Mouse (Mus musculus) MEL-GATA-1-ER (cell line): ENCODE measurements around the gene Gabpb2.
"Not testable (repeated sequence)": the region's sequence is repeated elsewhere in the genome, so short reads cannot be mapped to it uniquely, and the experiment has no call there.

Experiments
- DNase-seq: peaks from one replicate; pipeline ENCODE4 v3.0.0-alpha.2; 2012; ENCODE audit warnings: low read depth; ENCODE audit errors: extremely low read depth

Gene Gabpb2

DNA sequence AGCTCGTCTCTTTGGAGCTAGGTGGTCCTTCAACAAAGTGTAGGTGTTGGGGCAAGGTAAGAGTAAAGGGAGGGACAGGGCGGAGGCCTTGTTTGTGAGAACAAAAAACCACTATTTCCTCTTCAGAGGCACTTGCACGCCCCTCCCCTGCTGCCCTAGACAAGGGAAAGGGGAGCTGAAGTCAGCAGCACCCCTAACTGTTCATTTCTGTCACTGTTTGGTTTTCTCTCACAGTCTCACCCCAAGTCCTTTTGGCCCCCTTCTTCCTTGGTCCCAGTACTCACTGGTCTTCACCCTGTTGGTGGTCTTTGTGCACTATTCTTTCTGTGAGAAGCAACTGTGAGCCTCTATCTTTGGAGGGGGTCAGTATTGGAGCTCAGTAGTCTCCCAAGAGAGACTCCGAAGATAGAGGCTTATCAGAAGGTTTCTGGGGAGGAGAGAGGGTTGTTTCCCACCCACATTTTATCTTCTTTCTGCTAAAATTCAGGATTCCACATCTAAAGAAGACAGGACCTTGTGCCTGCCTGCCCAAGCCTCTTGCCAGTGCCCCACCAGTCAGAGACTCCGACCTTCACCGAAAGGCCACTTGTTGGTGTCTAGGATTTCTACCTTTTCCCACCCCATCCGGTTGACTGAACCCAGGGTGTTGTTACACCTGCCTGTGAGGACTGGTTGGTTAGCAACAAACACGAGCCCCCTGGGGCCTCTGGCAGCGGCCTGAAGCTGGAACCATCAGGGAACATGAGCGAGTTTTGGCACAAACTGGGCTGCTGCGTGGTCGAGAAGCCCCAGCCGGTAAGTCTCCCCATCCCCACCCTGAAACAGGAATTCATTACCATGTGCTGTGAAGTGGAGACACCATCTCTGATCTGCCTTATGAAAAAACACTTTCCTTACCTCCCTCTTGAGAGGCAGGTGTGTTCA, 13.8 kb upstream of the Gabpb2 start, which contains the start of gene Mllt11:
Gene Mllt11 (minus strand): TSS at position 874 of the 924 bp plus-strand sequence.
- DNase-seq = peak; percentile 86

DNA sequence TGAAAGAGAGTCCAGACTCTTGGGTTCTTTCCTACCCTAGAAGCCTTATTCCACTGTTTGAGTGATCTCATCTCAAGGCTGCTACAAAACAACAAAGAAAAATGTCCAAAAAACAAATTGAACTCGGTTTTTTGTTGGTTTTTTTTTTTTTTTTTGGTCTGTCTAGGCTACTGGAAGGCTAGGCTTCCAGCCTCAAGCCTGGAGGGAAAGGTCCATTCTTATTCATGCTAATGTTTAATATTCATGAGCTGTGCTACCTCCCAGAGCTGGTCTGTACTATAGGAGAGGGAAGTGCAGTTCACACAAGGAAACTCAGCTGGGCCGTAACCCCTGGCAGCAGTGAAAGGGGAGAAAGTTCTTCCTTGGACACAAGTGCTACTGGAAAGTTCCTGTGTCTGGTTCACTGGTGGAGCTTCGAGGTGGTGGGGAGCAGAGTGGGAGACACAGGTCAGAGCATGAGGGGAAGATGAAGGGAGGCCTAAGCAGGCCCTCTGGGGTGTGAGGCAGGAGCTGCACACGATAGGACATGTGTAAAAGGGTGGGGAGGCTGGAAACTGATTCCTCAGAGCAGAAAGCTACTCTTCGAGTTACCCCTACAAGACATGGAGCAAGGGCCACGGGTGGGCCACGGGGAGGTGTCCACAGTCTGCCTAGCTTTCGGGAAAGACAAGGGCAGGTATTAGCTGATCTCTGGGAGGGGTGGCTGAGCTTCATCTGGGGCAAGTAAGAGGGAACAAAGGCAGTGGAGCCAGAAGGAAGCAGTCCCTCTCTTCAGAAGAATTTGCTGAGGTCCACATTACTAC, 13.0 kb upstream of the Gabpb2 start:
- peak; percentile 85 for DNase-seq

DNA sequence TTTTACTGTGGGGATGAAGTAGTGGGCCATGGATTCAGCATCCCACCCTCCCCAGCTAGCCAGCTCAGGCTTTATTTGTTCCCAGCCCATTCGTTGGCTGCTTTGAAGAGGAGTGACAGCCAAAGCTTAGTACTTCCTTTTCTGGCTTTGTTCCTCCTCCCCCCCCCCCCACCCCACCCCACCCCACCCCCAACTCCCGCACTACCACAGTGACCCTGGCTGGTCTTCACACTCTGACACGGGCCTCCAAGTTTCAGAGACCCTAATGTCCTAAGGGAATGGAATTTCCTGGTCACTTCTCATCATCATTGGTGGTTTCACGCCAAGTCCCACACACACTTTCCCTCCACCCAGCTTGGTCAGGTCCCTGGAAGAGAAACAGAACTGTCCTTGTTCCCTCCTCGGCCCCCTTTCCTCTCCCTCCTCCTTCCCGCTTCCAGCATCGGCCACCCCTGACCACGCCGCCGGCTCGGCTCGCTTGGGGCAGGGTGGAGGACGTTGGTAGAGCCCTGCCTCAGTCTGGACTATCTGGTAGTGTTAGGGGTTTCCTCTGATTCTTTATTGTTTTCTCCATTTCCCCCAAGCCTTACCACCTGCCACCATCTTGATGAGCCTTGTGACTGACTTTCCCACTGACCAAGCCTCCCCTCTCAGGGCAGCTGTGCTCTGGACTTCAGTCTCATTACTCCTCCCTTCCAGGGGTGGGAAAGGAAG, 12.2 kb upstream of the Gabpb2 start:
- peak; percentile 75 for DNase-seq

DNA sequence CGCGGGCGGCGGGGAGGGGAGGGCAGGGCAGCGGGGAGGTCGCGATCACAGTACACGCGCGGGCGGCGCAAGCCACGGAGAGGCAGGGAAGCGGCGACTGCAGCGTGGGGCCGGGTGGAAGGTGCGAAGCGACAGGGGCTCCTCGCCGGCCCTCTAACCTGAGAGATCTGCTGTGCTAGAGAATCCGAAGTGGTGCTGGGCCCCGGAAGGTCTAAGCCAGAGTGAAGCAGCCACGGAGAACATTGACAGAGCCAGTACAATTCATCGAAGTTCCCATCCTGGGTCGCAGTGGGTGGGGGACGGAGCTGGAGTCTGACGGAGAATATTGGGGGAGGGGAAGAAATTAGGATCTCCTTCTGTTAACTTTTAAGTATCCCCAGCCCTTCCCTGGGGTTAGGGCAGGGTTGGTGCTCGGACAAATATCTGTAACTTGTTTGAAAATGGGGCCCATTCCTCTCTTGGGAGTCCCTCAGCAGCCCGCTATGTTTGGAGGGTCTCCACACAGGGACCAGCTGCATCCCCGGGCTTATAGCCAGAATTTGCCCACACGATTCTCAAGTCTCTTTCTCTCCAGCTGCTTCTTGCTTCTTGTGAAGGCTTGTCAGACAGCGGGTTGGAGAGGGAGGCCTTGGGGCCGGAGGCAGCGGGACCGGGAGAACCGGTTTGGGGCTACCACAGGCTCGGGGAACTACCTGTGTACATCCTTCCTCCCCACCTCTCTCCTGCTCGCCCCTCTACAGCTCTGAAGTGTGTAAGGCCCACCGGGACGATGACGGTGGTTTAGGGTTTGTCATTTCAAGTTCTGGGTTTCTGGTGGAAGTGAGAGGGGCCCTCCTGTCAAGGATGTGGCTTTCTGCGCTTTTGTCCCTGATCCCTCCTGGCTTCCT, 11.4 kb upstream of the Gabpb2 start:
- peak; percentile 42 for DNase-seq

DNA sequence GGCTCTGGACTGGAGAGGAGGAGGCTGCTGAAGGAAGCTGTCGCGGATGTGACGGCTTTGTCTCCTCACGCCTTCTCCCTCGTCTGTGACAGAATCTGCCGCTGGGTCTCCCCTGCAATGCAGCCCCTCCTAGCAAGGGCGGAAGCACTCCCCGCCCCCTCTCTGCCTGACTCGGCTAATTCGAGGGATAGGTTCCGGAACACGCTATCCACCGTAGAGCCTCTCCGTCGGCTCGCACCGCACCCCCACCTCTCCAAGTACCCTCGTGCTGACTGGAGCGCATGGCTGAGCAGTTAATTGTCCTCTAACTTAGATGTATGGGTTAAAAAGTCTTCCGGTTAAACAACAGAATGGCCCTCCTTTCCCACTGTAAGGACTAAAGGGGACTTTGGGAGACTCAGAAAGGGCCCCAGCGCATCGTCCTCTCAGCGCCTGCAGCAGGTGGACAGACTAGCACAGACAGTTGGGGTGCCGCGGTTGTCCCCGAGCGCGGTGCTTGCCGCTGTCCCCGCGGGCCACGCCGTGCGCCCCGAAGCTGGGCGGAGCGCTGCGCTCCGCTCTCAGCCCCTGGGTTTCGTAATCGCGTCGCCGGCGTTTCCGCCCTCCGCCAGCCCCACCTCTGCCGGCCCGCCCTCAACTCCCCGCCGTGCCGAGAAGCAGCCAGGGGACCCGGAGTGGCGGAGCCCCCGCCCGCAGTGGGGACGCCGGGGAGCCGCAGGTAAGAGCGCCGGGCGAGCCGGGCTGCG, 10.6 kb upstream of the Gabpb2 start, which contains the start of gene Cdc42se1:
Gene Cdc42se1 (plus strand): TSS at position 585 of the 746 bp plus-strand sequence.
- DNase-seq = peak; percentile 90

DNA sequence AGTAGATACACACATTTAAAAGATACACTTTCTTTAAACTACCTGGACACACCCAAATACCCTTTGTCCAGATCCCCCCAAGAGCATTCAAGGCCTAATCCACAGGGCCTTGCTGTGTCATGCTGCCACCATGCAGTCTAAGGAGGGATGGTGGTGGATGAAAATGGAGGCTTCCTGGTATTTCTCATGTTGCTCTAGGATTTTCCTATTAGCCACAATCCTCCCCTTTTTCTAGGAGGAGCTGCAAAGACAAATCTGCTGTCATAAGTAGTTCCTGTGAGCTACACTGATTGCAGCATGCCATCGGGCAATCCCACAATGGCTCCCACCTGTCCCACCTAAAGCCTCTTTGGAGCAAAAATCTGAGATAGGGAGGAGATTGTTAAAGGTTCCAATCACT, 9.5 kb upstream of the Gabpb2 start:
- DNase-seq = no peak

DNA sequence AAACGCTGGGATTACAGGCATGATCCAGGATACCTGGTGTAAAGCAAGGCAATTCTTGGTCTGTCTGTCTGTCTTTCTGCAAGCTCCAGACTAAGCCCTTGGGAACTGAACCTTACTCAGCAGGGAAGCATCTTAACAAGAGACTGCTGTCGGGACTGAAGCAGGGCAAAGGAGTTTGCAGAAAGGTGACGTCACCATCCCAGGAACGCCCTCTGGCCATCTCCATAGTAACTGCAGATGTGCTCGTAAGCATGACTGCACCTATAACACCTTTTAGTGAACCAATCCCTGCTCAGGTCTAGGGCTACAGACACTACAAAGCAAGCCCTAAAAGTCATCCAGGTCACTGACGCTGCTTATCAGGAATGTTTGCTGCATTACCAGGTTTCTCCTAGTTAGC, 6.6 kb upstream of the Gabpb2 start:
- DNase-seq = no peak

DNA sequence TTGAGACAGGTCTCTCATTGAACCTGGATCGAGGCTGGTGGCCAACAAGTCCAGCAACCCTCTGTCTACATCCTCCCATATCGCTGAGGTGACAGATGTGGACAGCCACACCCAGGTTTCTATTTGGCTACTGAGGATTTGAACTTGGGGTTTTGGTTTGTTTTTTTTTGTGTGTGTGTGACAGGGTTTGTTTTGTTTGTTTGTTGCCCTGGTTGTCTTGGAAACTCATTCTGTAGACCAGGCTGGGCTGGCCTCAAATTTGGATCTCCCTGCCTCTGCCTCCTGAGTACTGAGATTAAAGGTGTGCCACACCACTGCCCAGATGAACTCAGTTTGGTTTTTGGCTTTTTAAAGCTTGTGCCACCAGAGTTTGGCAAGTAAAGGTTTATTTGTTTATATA, 5.3 kb upstream of the Gabpb2 start:
- DNase-seq = no peak

DNA sequence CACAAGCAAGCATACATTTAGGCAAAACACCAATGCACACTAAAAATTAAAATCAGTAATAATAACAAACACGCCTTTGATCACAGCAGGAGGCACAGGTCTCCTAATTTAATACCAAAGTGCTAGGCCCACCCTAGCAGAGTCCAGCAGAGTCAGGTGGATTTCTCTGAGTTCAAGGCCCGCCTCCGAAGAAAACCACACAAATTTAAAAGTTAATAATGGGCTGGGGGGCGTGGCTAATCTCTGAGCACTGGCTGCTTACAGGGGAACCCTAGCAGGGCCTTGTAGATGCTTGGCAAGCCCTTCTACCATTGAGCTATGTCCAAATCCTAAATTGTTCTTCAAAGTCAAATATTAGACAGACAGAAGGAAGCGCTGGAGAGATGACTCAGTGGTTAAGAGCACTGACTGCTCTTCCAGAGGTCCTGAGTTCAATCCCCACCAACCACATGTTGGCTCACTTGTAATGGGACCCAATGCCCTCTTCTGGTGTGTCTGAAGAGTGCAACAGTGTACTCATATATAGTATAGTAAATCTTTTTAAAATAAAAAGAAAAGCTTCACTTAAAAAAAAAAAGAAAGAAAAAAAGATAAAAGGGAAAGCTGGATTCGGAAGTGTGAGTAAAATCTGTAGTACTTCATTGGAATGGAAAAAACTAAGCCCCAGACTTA, 886 bp upstream of the Gabpb2 start:
- peak; percentile 95 for DNase-seq

DNA sequence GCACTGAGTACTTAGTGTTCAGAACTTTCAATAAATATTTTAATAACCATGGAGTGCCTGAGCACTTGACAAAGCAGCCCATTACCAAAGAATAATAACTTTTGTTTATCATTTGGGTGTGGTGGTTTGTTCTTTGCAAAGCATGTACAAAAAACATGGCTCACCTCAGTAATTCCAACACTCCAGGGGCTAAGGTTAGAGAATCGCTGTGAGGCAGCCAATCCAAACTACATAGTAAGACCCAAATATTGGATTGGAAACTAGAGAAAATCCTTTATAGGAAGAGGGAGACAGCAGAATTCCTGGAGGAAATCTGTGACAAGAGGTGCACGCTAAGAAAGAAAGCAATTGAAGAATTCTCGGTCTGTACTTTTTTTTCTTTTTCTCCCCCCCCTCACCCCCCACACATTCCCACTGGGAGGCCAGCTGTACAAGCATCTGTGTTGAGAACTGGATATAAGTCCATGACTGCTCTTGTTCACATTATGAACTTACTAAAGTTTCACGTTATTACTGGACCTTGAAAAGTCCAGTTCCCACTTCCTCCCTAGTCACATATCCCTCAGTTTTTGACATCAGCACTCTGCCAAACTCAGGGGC, 961 bp downstream of the Gabpb2 start:
- no peak for DNase-seq

DNA sequence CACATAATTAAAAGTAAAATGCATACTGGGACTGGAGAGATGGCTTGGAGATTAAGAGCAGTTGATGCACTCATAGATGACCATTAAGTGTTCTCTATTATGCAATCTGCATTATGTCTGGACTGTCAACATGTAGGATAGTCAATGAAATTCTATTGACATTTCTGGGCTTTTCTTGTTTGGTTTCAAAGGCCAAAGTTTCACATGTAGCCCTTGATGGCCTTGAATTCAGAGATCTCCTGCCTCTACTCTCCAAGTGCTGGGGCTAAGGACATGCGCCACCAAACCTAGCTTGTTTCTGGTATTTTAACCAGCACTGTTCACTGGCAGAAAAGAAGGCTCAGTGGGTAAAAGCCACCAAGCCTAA, 4.1 kb downstream of the Gabpb2 start:
- DNase-seq = no peak

DNA sequence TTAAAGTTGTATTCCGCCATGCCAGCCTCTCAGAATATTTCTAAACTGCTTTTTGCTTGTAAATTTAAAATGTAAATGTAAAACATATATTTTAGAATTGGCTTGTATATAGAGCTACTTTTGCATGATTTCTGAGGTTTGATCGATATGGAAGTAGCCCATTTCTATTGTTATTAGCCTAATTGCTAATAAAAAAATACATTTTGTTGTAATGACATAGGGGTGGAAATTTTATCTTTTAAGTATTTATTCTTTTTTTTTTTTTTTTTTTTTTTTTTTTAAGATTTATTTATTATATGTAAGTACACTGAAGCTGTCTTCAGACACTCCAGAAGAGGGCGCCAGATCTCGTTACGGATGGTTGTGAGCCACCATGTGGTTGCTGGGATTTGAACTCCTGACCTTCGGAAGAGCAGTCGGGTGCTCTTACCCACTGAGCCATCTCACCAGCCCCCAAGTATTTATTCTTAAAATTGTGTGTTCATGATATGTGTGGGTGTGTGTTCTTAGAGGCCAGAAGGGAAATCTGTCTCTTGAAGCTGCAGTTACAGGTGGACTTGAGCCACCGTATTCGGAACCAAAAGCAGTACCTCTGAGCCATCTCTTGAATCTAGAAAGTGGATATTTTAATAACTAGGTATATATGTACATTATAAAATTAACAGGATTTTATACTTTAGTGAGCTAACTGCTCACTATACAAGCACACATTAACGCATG, 4.7 kb downstream of the Gabpb2 start:
- DNase-seq = not testable (repeated sequence)

DNA sequence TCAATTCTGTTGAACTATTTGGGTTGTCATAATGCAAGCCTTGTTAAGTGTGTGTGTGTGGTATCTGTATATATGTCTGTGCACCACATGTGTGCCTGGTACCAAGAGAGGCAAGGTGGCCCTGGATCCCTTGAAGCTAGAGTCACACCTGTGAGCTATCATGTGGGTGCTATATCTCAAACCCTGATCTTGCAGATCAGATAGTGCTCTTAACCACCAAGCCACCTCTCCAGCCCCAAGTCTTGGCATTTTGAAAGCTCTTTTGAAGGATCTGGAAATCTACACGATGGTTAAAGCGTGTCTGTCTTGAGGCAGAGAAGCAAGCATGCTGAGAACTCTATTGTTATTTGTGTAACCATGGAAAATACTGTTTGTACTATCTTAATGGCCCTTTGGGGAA, 7.1 kb downstream of the Gabpb2 start:
- DNase-seq = no peak

DNA sequence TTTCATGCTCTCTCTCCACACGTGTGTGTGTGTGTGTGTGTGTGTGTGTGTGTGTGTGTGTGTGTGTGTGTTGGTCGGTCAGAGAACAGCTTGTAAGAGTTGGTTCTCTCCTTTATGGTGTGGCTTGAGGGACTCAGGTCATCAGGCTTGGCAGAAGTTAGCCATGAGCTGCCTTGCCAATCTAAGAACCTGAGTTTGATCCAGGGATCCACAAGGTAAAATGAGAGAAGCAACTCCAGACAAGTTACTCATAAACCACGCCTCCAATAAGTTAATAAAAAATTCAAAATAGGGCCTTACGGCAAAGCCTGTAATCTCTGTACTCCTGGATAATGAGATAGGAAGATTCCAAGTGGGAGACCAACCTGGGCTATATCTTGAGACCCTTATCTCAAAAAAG, 9.4 kb downstream of the Gabpb2 start:
- DNase-seq = no peak

DNA sequence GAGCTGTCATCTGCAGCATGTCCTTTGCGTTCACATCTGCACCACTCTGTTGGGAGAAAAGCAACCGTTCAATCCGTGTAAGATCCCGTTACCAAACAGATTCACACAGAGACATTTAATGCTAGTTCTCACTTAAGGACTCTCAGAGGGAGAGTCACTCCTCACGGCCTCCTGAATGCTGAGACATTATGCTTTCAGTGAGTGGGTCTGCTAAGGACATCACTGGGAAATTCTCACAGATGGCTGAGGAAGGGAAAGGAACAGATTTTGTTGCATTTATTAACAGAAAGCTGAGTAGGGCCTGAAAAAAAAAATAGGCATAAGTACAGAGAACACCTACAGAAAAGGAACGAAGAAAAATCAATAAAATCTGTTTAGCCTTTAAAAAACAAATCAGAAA, 13.8 kb downstream of the Gabpb2 start:
- no peak for DNase-seq

DNA sequence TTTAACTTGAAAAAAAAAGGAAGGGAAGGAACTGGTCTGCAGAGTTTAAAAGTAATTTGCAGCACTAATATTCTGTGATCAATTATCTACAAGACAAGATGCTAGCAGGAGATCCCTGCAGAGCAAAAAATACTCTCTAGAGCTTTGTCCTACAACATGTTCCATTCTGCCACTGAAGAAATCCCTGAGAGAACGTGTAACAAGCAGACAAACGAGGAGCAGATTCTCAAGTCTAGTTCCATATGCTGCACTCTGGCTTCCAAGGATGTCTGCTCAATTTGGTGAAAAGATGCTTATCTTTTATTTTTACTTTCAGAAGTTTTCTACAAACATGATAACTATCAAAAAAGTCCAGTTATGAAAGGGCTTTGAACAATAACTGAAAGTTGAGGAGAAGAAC, 17.2 kb downstream of the Gabpb2 start:
- DNase-seq = no peak

DNA sequence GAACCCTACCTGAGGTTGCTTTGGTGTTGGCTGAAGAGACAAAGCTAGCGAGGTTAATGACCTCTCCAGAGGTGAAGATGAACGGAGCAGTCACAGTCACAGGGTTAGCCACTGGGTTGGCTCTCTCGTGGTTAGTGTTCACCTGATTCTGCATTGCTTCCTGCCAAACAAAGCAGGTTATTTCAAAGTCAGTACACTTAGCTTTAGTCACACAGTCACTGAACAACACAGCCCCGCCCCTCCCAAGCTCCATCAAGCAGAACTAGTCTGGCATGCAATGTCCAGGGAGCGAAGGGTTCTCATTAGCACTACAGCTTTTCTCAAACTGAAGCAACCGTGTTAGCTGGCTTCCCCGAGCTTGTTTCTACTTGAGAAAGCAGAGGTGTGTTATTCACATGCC, 17.6 kb downstream of the Gabpb2 start:
- DNase-seq = no peak

DNA sequence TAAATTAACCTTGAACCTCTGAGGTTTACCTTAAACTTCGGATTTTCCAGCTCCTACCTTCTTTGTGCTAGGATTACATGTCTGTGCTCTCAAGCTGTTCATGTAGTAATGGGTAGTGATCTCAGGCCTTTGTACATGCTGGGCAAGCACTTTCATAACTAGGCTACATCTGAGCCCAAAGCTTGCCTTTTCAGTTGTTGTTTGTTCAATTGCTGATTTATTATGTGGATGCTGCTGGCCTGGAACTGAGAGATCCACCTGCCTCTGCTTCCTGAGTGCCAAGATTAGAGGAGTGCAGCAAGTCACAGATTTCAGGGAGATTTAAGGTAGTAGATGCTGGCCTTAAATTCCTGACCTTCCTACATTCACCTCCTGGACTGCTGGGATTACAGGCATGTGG, 18.6 kb downstream of the Gabpb2 start:
- DNase-seq = no peak
